Mouse (Mus musculus) limb, embryonic 14.5 days (tissue): ENCODE data around the gene Nxpe4. TPM values are rescaled to one million over a fixed set of nuclear protein-coding genes. Genes with fewer than 3 reads are reported as not detected.
A peak's percentile ranks its signal among the peaks of the same experiment; 100 is the strongest.

Experiments used
- ATAC-seq: fragments of 200-750 bp; cut with Nextera tagmentation; 2 replicates; pipeline ENCODE4 v1.8.0; 2017; ENCODE audit warnings: low read depth, moderate number of reproducible peaks, moderate TSS enrichment; ENCODE audit not compliant: low FRiP score
- DNase-seq: peaks from one replicate; pipeline ENCODE4 v3.0.0-alpha.2; 2015; ENCODE audit warnings: low spot score
- H3K27ac ChIP-seq: fragments of 300-500 bp; sonication (generic); replicated peaks from 2 replicates; pipeline ENCODE4 v1.5.1; 2014; ENCODE audit warnings: low read depth, mild to moderate bottlenecking, low read length, moderate library complexity, mixed read lengths
- H3K27me3 ChIP-seq: fragments of 300-500 bp; sonication (generic); 2 replicates; pipeline ENCODE4 v1.6.1; 2014; ENCODE audit warnings: low read length, mixed read lengths; ENCODE audit not compliant: control insufficient read depth, insufficient read depth
- H3K36me3 ChIP-seq: fragments of 300-500 bp; sonication (generic); 2 replicates; pipeline ENCODE4 v1.6.1; 2014; ENCODE audit warnings: mild to moderate bottlenecking, low read length, moderate library complexity, mixed read lengths; ENCODE audit not compliant: control insufficient read depth, insufficient read depth
- H3K4me1 ChIP-seq: fragments of 300-500 bp; sonication (generic); 2 replicates; pipeline ENCODE4 v1.6.1; 2014; ENCODE audit warnings: antibody characterized with exemption, low read length, mixed read lengths; ENCODE audit not compliant: control insufficient read depth, insufficient read depth
- H3K4me2 ChIP-seq: fragments of 300-500 bp; sonication (generic); replicated peaks from 2 replicates; pipeline ENCODE4 v1.6.1; 2014; ENCODE audit warnings: low read depth, mild to moderate bottlenecking, low read length, moderate library complexity; ENCODE audit not compliant: severe bottlenecking
- H3K4me3 ChIP-seq: fragments of 300-500 bp; sonication (generic); replicated peaks from 2 replicates; pipeline ENCODE4 v1.5.1; 2014; ENCODE audit warnings: low read length
- H3K9ac ChIP-seq: fragments of 300-500 bp; sonication (generic); 2 replicates; pipeline ENCODE4 v1.6.1; 2014; ENCODE audit warnings: mild to moderate bottlenecking, low read depth, low read length, moderate library complexity; ENCODE audit not compliant: severe bottlenecking
- H3K9me3 ChIP-seq: fragments of 300-500 bp; sonication (generic); 2 replicates; pipeline ENCODE4 v1.6.1; 2016; ENCODE audit warnings: low read length; ENCODE audit not compliant: control insufficient read depth
- POLR2A ChIP-seq: fragments of 200-500 bp; IDR thresholded peaks from 2 replicates; pipeline ENCODE4 v1.8.0; 2012; ENCODE audit warnings: inconsistent platforms, mild to moderate bottlenecking, moderate library complexity, borderline replicate concordance; ENCODE audit not compliant: insufficient read depth, insufficient read length; ENCODE audit errors: extremely low read depth
- WGBS: fragments of 180-500 bp; shearing (Covaris S2); extraction: QIAGEN DNeasy Blood & Tissue Kit; methylation state at CpG from one replicate; pipeline ENCODE4 v1.1.7; 2014; 5-methylcytosine and 5-hydroxymethylcytosine counted together
- polyA plus RNA-seq, 2 experiments: library from polyadenylated mRNA; depleted of rRNA in 1 of 2; stranded (reverse) in 1 of 2; unstranded in 1 of 2; fragments of >200 nt; fragmentation: Nextera tagmentation in 1 of 2; extraction: Ambion mirVana in 1 of 2; gene quantifications; 2 replicates each; pipeline versions ENCODE4 v1.2.1 to v1.2.3; 2012 to 2014

The Nxpe4 gene
- polyA plus RNA-seq, 2 experiments = 6.3 to 8.2 TPM

GRCm38 (mm10) chr9:48354793-48355192, 193.0 kb downstream of the Nxpe4 start:
- no peaks in the 10 kb centered on the region for H3K36me3 ChIP-seq
- H3K4me2 ChIP-seq = no peak overlapping the region
- no peak overlapping the region for H3K4me3 ChIP-seq
- no peak for ATAC-seq
- 42% methylated on average over 3 of the region's 3 CpGs for WGBS
- H3K9ac ChIP-seq = no peak overlapping the region
- no peaks in the 10 kb centered on the region for H3K27me3 ChIP-seq
- no peak for TF ChIP-seq POLR2A
- H3K27ac ChIP-seq = no peak overlapping the region
- no peaks in the 10 kb centered on the region for H3K9me3 ChIP-seq
- DNase-seq = peak; percentile 32
- peaks cover 17% of the 10 kb centered on the region; the same call in 1 of the 2 replicates for H3K4me1 ChIP-seq

- peaks cover 17% of the 10 kb centered on the region; the same call in 1 of the 2 replicates for H3K4me1 ChIP-seq
- TF ChIP-seq POLR2A = no peak
- no peaks in the 10 kb centered on the region for H3K9me3 ChIP-seq
- no peak overlapping the region for H3K9ac ChIP-seq
- no peak overlapping the region for H3K4me2 ChIP-seq
- DNase-seq (no peak), ATAC-seq (no peak)
- WGBS = 89% methylated on average over 3 of the region's 3 CpGs
- H3K36me3 ChIP-seq = no peaks in the 10 kb centered on the region
- H3K27me3 ChIP-seq = no peaks in the 10 kb centered on the region
- H3K27ac ChIP-seq = no peak overlapping the region
- H3K4me3 ChIP-seq = no peak overlapping the region
Observed at GRCm38 (mm10) chr9:48357097-48357496, 195.3 kb downstream of the Nxpe4 start.

- H3K36me3 ChIP-seq = no peaks in the 10 kb centered on the region
- no peak overlapping the region for H3K27ac ChIP-seq
- no peak overlapping the region for H3K4me3 ChIP-seq
- WGBS = 79% methylated on average over 4 of the region's 4 CpGs
- no peak overlapping the region for H3K4me2 ChIP-seq
- no peaks in the 10 kb centered on the region for H3K9me3 ChIP-seq
- H3K27me3 ChIP-seq = no peaks in the 10 kb centered on the region
- no peak for DNase-seq
- H3K4me1 ChIP-seq = no peaks in the 10 kb centered on the region
- ATAC-seq = no peak
- no peak overlapping the region for H3K9ac ChIP-seq
- TF ChIP-seq POLR2A = no peak
Observed at GRCm38 (mm10) chr9:48360826-48361225, 199.0 kb downstream of the Nxpe4 start.

- peak; percentile 75; the same call in 1 of the 2 replicates for ATAC-seq
- Histone ChIP-seq H3K9me3 (no peaks in the 10 kb centered on the region), H3K4me2 (no peak overlapping the region), H3K27me3 (no peaks in the 10 kb centered on the region), H3K27ac (no peak overlapping the region), H3K4me1 (no peaks in the 10 kb centered on the region), H3K36me3 (no peaks in the 10 kb centered on the region), H3K9ac (no peak overlapping the region), H3K4me3 (no peak overlapping the region)
- DNase-seq = peak; percentile 40
- no peak for TF ChIP-seq POLR2A
- WGBS = 50% methylated on average over 14 of the region's 14 CpGs
Observed at GRCm38 (mm10) chr9:48361815-48362631, 200.2 kb downstream of the Nxpe4 start.

GRCm38 (mm10) chr9:48362743-48363142, 200.9 kb downstream of the Nxpe4 start:
- H3K27me3 ChIP-seq = no peaks in the 10 kb centered on the region
- TF ChIP-seq POLR2A = no peak
- DNase-seq (no peak), ATAC-seq (no peak)
- no peak overlapping the region for H3K4me2 ChIP-seq
- H3K4me1 ChIP-seq = peaks cover 2% of the 10 kb centered on the region
- no peaks in the 10 kb centered on the region for H3K9me3 ChIP-seq
- no peak overlapping the region for H3K4me3 ChIP-seq
- WGBS = 71% methylated on average over 6 of the region's 6 CpGs
- no peak overlapping the region for H3K9ac ChIP-seq
- no peaks in the 10 kb centered on the region for H3K36me3 ChIP-seq
- H3K27ac ChIP-seq = no peak overlapping the region
